Mouse (Mus musculus): Measurements from ENCODE around the gene Slc47a2.
A peak's percentile ranks its signal among the peaks of the same experiment; 100 is the strongest.

Gene Slc47a2

GRCm38 (mm10) chr11:61283414-61284049 lies 59.1 kb downstream of the Slc47a2 start:
- no peak for DNase-seq (ENCODE audit: low spot score)

GRCm38 (mm10) chr11:61278445-61279077 lies 64.1 kb downstream of the Slc47a2 start:
- DNase-seq (ENCODE audit: low spot score): no peak

GRCm38 (mm10) chr11:61277937-61278336 lies 64.7 kb downstream of the Slc47a2 start:
- no peak for DNase-seq (ENCODE audit: low spot score)

- DNase-seq (ENCODE audit: low spot score): no peak
Observed at GRCm38 (mm10) chr11:61276482-61276881, 66.2 kb downstream of the Slc47a2 start.

GRCm38 (mm10) chr11:61275106-61275505 lies 67.6 kb downstream of the Slc47a2 start:
- DNase-seq (ENCODE audit: low spot score): no peak

GRCm38 (mm10) chr11:61274421-61274820 lies 68.2 kb downstream of the Slc47a2 start:
- DNase-seq (ENCODE audit: low spot score): no peak

GRCm38 (mm10) chr11:61273928-61274327 lies 68.7 kb downstream of the Slc47a2 start:
- DNase-seq (ENCODE audit: low spot score): no peak

GRCm38 (mm10) chr11:61271612-61272011 lies 71.0 kb downstream of the Slc47a2 start:
- DNase-seq (ENCODE audit: low spot score): no peak

- no peak for DNase-seq (ENCODE audit: low spot score)
Observed at GRCm38 (mm10) chr11:61270406-61270805, 72.3 kb downstream of the Slc47a2 start.

- DNase-seq (ENCODE audit: low spot score): no peak
Observed at GRCm38 (mm10) chr11:61268626-61269349, 73.9 kb downstream of the Slc47a2 start.

- DNase-seq (ENCODE audit: low spot score): peak; percentile 97
Observed at GRCm38 (mm10) chr11:61266551-61267533, 75.8 kb downstream of the Slc47a2 start, which contains the start of gene Aldh3a2. Gene Aldh3a2 (minus strand): TSS chr11:61267464.

- no peak for DNase-seq (ENCODE audit: low spot score)
Observed at GRCm38 (mm10) chr11:61263841-61264240, 78.8 kb downstream of the Slc47a2 start.

GRCm38 (mm10) chr11:61262516-61262915 lies 80.1 kb downstream of the Slc47a2 start:
- no peak for DNase-seq (ENCODE audit: low spot score)

GRCm38 (mm10) chr11:61259106-61259505 lies 83.6 kb downstream of the Slc47a2 start:
- no peak for DNase-seq (ENCODE audit: low spot score)

GRCm38 (mm10) chr11:61252807-61253206 lies 89.9 kb downstream of the Slc47a2 start:
- DNase-seq (ENCODE audit: low spot score): no peak

- no peak for DNase-seq (ENCODE audit: low spot score)
Observed at GRCm38 (mm10) chr11:61251741-61252140, 90.9 kb downstream of the Slc47a2 start.
